Comparison of ENCODE assay signal across 8 mouse cellular contexts in the genomic region with DNA sequence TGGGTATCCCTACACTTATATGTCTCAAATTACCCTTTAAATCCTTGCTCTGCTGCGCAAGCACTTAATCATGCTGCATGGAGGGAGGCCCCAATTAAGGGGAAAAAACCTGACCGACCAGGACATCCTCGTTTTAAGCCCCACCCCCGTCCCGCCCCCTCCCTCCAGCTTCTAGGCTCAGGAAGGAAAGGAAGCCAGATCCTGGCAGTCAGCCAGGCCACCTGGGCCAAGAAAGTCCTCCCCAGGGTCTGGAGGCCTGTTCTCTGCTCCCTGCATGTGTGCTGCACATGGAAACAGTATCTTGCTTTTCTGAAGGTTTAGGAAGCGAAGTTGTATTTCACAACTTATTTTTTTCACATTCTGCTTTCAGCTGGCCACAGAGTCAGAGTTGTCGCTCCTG. TPM values are rescaled to one million over a fixed set of nuclear protein-coding genes. Genes with fewer than 3 reads are reported as not detected.
DNase-seq lines count a peak whose midpoint lies in the region; ATAC-seq lines count a peak whose summit lies in the region.

TSS of gene Shb (minus strand) at position 96 of the 400 bp plus-strand sequence.

- H3K27me3 ChIP-seq in hindbrain, embryonic 15.5 days = no peaks in the 10 kb centered on the region
- no peaks in the 10 kb centered on the region for H3K27me3 ChIP-seq in limb, embryonic 12.5 days
- H3K27me3 ChIP-seq in midbrain, embryonic 15.5 days (replicated peaks) = peaks cover 7% of the 10 kb centered on the region; the same call in 1 of the 2 replicates

- H3K36me3 ChIP-seq in hindbrain, embryonic 15.5 days = no peaks in the 10 kb centered on the region
- H3K36me3 ChIP-seq in limb, embryonic 12.5 days = no peaks in the 10 kb centered on the region
- no peaks in the 10 kb centered on the region for H3K36me3 ChIP-seq in midbrain, embryonic 15.5 days (replicated peaks)

- H3K4me1 ChIP-seq in hindbrain, embryonic 15.5 days (replicated peaks) = peaks cover 50% of the 10 kb centered on the region
- peaks cover 61% of the 10 kb centered on the region for H3K4me1 ChIP-seq in limb, embryonic 12.5 days (replicated peaks)
- peaks cover 38% of the 10 kb centered on the region for H3K4me1 ChIP-seq in midbrain, embryonic 15.5 days

- DNase-seq in layer of hippocampus, adult 18-20 months (ENCODE audit: low spot score in 2 of 2) = no peak
- DNase-seq in layer of hippocampus, adult 9-10 months (ENCODE audit: low spot score) = no peak
- peak; percentile 78 for DNase-seq in adrenal gland, postnatal 25 days
- peak; percentile 62 to 78 for DNase-seq in gastrocnemius, adult 8-10 months (ENCODE audit: low spot score in 2 of 2)
- DNase-seq in thymus, postnatal 36 days = peak; percentile 50 to 70

- WGBS in hindbrain, embryonic 15.5 days = 16% methylated on average over 7 of the region's 7 CpGs
- WGBS in limb, embryonic 12.5 days = 1% methylated on average over 7 of the region's 7 CpGs
- 17% methylated on average over 7 of the region's 7 CpGs for whole genome bisulfite sequencing in midbrain, embryonic 15.5 days

- H3K27ac ChIP-seq in hindbrain, embryonic 15.5 days (replicated peaks) = no peak within 1 kb of the TSS
- H3K27ac ChIP-seq in limb, embryonic 12.5 days = peak within 1 kb of the TSS; percentile 94
- H3K27ac ChIP-seq in midbrain, embryonic 15.5 days = no peak within 1 kb of the TSS

- peak within 1 kb of the TSS; percentile 78 for H3K4me3 ChIP-seq in hindbrain, embryonic 15.5 days
- peak within 1 kb of the TSS; percentile 61 for H3K4me3 ChIP-seq in limb, embryonic 12.5 days (replicated peaks)
- H3K4me3 ChIP-seq in midbrain, embryonic 15.5 days = peak within 1 kb of the TSS; percentile 79

- 0 out of 2 replicates have a peak within 1 kb of the TSS, but pooled peaks have one; percentile 54 for H3K9ac ChIP-seq in hindbrain, embryonic 15.5 days
- H3K9ac ChIP-seq in limb, embryonic 12.5 days (replicated peaks) = no peak within 1 kb of the TSS
- 0 out of 2 replicates have a peak within 1 kb of the TSS, but pooled peaks have one; percentile 65 for H3K9ac ChIP-seq in midbrain, embryonic 15.5 days

- H3K9me3 ChIP-seq in hindbrain, embryonic 15.5 days = no peaks in the 10 kb centered on the region
- no peaks in the 10 kb centered on the region for H3K9me3 ChIP-seq in limb, embryonic 12.5 days
- H3K9me3 ChIP-seq in midbrain, embryonic 15.5 days = no peaks in the 10 kb centered on the region

- peak within 1 kb of the TSS; percentile 88 for H3K4me2 ChIP-seq in hindbrain, embryonic 15.5 days
- H3K4me2 ChIP-seq in limb, embryonic 12.5 days = peak within 1 kb of the TSS; percentile 95
- peak within 1 kb of the TSS; percentile 95 for H3K4me2 ChIP-seq in midbrain, embryonic 15.5 days

- no peak for ATAC-seq in hindbrain, embryonic 15.5 days (ENCODE audit: low FRiP score, low read depth)
- peak; percentile 56; the same call in 1 of the 2 replicates for ATAC-seq in limb, embryonic 12.5 days (ENCODE audit: insufficient number of reproducible peaks, insufficient read depth, low FRiP score, low TSS enrichment, low read depth)
- ATAC-seq in midbrain, embryonic 15.5 days (replicated peaks) = no peak

RNA-seq across cellular contexts. Expression of gene Shb, which starts in this region (rescaled TPM):
- 10 to 100 TPM; 13.2 to 16.5 TPM for total RNA-seq in layer of hippocampus, adult 18-20 months (2021)
- 88.4 and 94.4 TPM in 2 replicates for total RNA-seq in adrenal gland, postnatal 25 days (2021)
- total RNA-seq in gastrocnemius, adult 8-10 months (2022) = 1 to 10 TPM; 4.1 to 8.8 (median 6.6) TPM
- 5.4 and 7.2 TPM in 2 replicates for polyA plus RNA-seq in hindbrain, embryonic 15.5 days (2015; fragmentation: Nextera tagmentation; extraction: Ambion mirVana)
- polyA plus RNA-seq in limb, embryonic 12.5 days (2016; fragmentation: Nextera tagmentation; extraction: Ambion mirVana) = 6.6 and 8.3 TPM in 2 replicates
- 6.3 and 6.7 TPM in 2 replicates for polyA plus RNA-seq in midbrain, embryonic 15.5 days (2015; fragmentation: Nextera tagmentation; extraction: Ambion mirVana)

Comparison
In these comparisons a context has a peak if more than half of its experiments do, and no peak if none do; other contexts are left out.
1. DNase-seq: peak in adrenal gland, postnatal 25 days (single experiment), gastrocnemius, adult 8-10 months (2 of 2) and thymus, postnatal 36 days (2 of 2); none in layer of hippocampus, adult 18-20 months (0 of 2) and layer of hippocampus, adult 9-10 months (single experiment).
2. Peak in every context shown above with its lines, with median percentiles within 50 percentile points of each other: H3K4me2 ChIP-seq and H3K4me3 ChIP-seq.